Mouse (Mus musculus) megakaryocyte progenitor cell, adult 5-6 weeks (primary cell): ENCODE data around the gene Anapc5. TPM values are rescaled to one million over a fixed set of nuclear protein-coding genes. Genes with fewer than 3 reads are reported as not detected.
A peak's percentile ranks its signal among the peaks of the same experiment; 100 is the strongest.

Experiments
- ATAC-seq: replicated peaks from 2 replicates; pipeline ENCODE4 v1.8.0; 2016; ENCODE audit warnings: mild to moderate bottlenecking, moderate TSS enrichment, inconsistent platforms; ENCODE audit not compliant: poor library complexity
- total RNA-seq, 2 experiments: library from RNA; stranded (forward) in 1 of 2; stranded (reverse) in 1 of 2; fragments of 157-497, 149-512 nt in 1 of 2; fragments of 200-1000 nt in 1 of 2; gene quantifications; 2 replicates each; pipeline versions ENCODE4 v1.2.3 to v1.2.4; 2015 to 2017

Anapc5 gene
- total RNA-seq, 2 experiments from 2014 or later, result 210 to 298 TPM

DNA sequence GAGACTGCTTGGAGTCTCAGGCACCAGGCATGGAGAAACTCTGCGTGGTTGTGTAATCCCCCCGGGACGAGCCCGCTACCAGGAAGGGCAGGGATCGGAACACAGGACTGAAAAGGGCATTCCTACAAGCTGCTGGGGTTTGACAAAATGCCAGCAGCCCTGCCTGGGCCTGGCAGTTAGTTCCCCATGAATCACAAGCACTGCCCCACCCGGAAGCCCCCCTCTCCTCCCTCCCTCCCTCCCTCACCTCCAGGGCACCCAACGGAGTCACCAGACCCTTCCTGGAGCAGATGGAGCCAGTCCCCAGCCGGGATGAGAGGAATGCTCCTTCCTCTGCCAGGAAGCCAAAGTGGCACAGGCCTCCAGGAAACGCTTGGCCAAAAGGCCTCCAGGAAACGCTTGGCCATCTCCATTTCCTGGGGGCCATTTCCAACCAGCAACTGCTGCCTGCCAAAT, 50.3 kb downstream of the Anapc5 start:
- peak; percentile 26 for ATAC-seq

DNA sequence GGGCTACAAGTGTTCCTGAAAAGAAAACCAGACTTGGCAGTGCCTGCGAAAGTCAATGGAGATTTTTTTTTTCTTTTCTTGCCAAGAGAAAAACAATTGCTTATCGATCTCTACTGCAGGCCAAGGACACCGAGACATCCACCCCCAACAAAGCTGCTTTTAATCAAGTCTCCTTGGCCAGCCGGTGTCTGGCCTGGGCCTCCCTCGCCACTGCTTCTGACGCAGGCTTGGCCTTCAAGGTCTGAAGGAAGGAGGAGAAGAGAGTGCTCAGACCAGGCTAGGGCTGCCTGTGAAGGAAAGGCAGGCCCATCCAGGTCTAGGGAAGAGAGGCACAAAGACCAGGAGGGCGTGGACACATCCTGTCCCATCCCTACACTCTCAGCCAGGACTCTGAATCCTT, 50.8 kb downstream of the Anapc5 start:
- ATAC-seq, result no peak

GRCm38 (mm10) chr5:122769101-122769568, 52.0 kb downstream of the Anapc5 start:
- ATAC-seq, result peak; percentile 78

- no peak for ATAC-seq
These were observed 53.9 kb downstream of the Anapc5 start for GRCm38 (mm10) chr5:122767283-122767682.

GRCm38 (mm10) chr5:122764032-122764464, 57.1 kb downstream of the Anapc5 start:
- peak; percentile 23; the same call in 1 of the 2 replicates for ATAC-seq

DNA sequence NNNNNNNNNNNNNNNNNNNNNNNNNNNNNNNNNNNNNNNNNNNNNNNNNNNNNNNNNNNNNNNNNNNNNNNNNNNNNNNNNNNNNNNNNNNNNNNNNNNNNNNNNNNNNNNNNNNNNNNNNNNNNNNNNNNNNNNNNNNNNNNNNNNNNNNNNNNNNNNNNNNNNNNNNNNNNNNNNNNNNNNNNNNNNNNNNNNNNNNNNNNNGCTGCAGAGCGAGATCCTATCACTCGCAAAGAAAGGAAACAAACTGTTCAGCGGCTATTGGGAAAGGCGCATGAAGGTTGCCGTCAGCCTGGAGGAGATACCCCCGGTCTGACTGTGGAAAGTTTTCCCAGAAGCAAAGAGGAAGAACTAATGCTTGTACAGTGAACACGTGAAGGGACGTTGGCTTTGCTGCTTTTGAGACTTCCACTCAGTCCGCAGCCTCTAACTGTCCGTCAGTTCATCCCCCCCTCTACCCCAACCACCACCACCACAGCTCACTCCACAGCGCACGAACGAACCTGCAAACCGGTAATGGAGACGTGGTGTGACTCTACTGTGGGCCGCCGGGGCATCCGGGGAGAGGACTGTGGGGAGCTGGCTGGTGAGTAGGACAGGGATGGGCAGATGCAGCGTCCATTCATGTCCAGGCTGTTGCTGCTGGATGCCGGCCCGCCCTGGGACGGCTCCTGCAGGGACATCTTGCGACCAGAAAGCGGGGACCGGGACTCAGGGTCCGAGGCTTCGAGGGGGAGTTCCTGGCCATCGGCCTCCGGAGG, 57.7 kb downstream of the Anapc5 start:
- ATAC-seq, result no peak

GRCm38 (mm10) chr5:122756680-122757079, 64.5 kb downstream of the Anapc5 start:
- ATAC-seq, result no peak

DNA sequence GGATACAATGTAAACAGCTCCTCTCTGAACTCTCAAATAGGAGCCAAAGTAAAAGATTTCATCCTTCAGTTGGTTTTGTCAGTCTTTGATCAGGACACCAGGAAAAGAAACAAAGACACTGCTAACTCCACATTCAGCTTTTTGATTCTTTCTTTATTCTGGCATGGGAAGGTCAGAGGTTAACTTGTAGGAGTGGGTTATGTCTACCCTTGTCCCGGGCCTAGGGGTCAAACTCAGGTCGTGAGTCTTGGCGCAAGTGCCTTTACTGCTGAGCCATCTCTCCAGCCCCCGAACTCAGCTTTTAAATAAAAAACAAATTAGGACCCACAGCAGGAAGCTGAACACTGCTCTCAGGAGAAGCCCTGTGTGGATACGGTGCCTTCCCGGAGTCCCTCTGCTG, 65.0 kb downstream of the Anapc5 start:
- ATAC-seq, result no peak

GRCm38 (mm10) chr5:122755620-122756019, 65.5 kb downstream of the Anapc5 start:
- ATAC-seq, result no peak

- ATAC-seq, result peak; percentile 37
These were observed 66.7 kb downstream of the Anapc5 start for GRCm38 (mm10) chr5:122754477-122754876.

GRCm38 (mm10) chr5:122747950-122748349, 73.2 kb downstream of the Anapc5 start:
- ATAC-seq, result no peak

DNA sequence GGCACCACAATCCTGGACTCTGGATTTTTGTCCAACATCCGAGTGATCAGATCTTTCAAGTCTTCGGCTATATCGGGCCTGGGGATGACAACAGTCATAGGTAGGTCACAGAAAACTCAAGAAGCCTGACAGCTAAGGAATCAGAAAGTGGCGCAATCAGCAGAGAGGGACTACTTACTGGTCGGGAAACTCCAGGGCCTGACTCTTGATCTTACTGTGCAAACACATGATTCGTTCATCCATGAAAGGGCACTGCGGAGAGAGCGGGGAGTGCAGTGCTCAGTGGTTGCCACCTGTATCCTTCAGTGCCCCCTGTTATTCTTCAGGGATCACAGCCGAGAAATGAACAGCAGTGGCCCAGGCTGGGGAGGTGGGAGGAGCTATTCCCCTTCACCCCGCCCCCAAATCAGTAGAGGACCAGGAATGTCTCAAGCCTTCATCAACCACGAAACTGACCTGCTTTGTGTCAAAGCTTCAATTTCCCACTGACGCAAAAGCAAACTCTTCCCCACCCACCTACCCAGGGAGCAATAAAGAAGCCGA, 77.2 kb downstream of the Anapc5 start:
- ATAC-seq, result no peak

Other genes with a start within 250 kb of the Anapc5 start
- 2.7 and 4.5 TPM in 2 replicates for gene Ift81, start 206.8 kb downstream of the Anapc5 start, total RNA-seq (2015)
- 1.8 and 6.0 TPM in 2 replicates for gene Ift81, start 206.8 kb downstream of the Anapc5 start, total RNA-seq (2017)
- gene P2rx7, start 177.4 kb downstream of the Anapc5 start, total RNA-seq (2015), result 6.1 and 8.3 TPM in 2 replicates
- gene P2rx7, start 177.4 kb downstream of the Anapc5 start, total RNA-seq (2017), result 8.5 and 11.6 TPM in 2 replicates
- gene P2rx4, start 113.8 kb downstream of the Anapc5 start, total RNA-seq (2015), result 15.6 and 18.1 TPM in 2 replicates
- 10.5 and 13.5 TPM in 2 replicates for gene P2rx4, start 113.8 kb downstream of the Anapc5 start, total RNA-seq (2017)
- 29.4 and 30.7 TPM in 2 replicates for gene Camkk2, start 41.9 kb downstream of the Anapc5 start, total RNA-seq (2015)
- gene Camkk2, start 41.9 kb downstream of the Anapc5 start, total RNA-seq (2017), result 23.2 and 34.3 TPM in 2 replicates
- 7.9 and 10.1 TPM in 2 replicates for gene Rnf34, start 28.7 kb upstream of the Anapc5 start, total RNA-seq (2015)
- 12.7 and 15.6 TPM in 2 replicates for gene Rnf34, start 28.7 kb upstream of the Anapc5 start, total RNA-seq (2017)
- gene Kdm2b, start 168.5 kb upstream of the Anapc5 start, total RNA-seq (2015), result 60.0 and 60.4 TPM in 2 replicates
- 49.0 and 75.4 TPM in 2 replicates for gene Kdm2b, start 168.5 kb upstream of the Anapc5 start, total RNA-seq (2017)
- gene Orai1, start 193.7 kb upstream of the Anapc5 start, total RNA-seq (2015), result 66.5 and 68.6 TPM in 2 replicates
- 13.5 and 20.8 TPM in 2 replicates for gene Orai1, start 193.7 kb upstream of the Anapc5 start, total RNA-seq (2017)
- not detected in 2 replicates for gene Morn3, start 225.7 kb upstream of the Anapc5 start, total RNA-seq (2015)
- not detected in 2 replicates for gene Morn3, start 225.7 kb upstream of the Anapc5 start, total RNA-seq (2017)
- gene Tmem120b, start 247.1 kb upstream of the Anapc5 start, total RNA-seq (2015), result 0.42 and 1.4 TPM in 2 replicates
- gene Tmem120b, start 247.1 kb upstream of the Anapc5 start, total RNA-seq (2017), result 1.4 and 1.6 TPM in 2 replicates